8 mouse cellular contexts compared by ENCODE assay signal in genomic region chr3:133754911-133755259, GRCm38 (mm10).
A peak's percentile ranks its signal among the peaks of the same experiment; 100 is the strongest.
DNase-seq lines count a peak whose midpoint lies in the region; ATAC-seq and TF ChIP-seq lines count a peak whose summit lies in the region.

No protein-coding gene starts in this region.

- 3% methylated on average over 3 of the region's 3 CpGs for whole genome bisulfite sequencing in hindbrain, embryonic 12.5 days
- WGBS in midbrain, embryonic 12.5 days = 2% methylated on average over 3 of the region's 3 CpGs
- 12% methylated on average over 3 of the region's 3 CpGs for WGBS in stomach, embryonic 16.5 days

- in situ Hi-C loops in Patski (cut with MboI; ENCODE audit: low pct_unique_long_range_greater_than_20kb) = no loop called here

- H3K9ac ChIP-seq in hindbrain, embryonic 12.5 days = no peak overlapping the region
- H3K9ac ChIP-seq in midbrain, embryonic 12.5 days (replicated peaks) = no peak overlapping the region
- H3K9ac ChIP-seq in stomach, embryonic 16.5 days (ENCODE audit: low read length) = peak overlapping the region; percentile 39; the same call in 1 of the 2 replicates

- peak; percentile 18 for DNase-seq in adrenal gland, postnatal 14 days
- DNase-seq in adrenal gland, adult 18-20 months (ENCODE audit: low spot score in 2 of 2) = no peak
- peak; percentile 38 for DNase-seq in Patski (ENCODE audit: low read depth, low spot score)
- DNase-seq in fat pad, adult 2 months (ENCODE audit: extremely low read depth, low read depth, low spot score) = peak; percentile 40
- DNase-seq in layer of hippocampus, postnatal 25 days (ENCODE audit: extremely low spot score in 1 of 2, low spot score in 1 of 2) = peak; percentile 70 to 84

- H3K27me3 ChIP-seq in Patski = no peaks in the 10 kb centered on the region
- no peaks in the 10 kb centered on the region for H3K27me3 ChIP-seq in hindbrain, embryonic 12.5 days
- H3K27me3 ChIP-seq in midbrain, embryonic 12.5 days = no peaks in the 10 kb centered on the region
- no peaks in the 10 kb centered on the region for H3K27me3 ChIP-seq in stomach, embryonic 16.5 days (ENCODE audit: control insufficient read depth, insufficient read depth, low read length)

- H3K36me3 ChIP-seq in hindbrain, embryonic 12.5 days = no peaks in the 10 kb centered on the region
- no peaks in the 10 kb centered on the region for H3K36me3 ChIP-seq in midbrain, embryonic 12.5 days
- no peaks in the 10 kb centered on the region for H3K36me3 ChIP-seq in stomach, embryonic 16.5 days (ENCODE audit: control insufficient read depth, insufficient read depth, low read length)

- POLR2A ChIA-PET in Patski (lab: Charles Lee) = no interaction called here

- H3K4me1 ChIP-seq in hindbrain, embryonic 12.5 days = peaks cover 17% of the 10 kb centered on the region
- peaks cover 16% of the 10 kb centered on the region for H3K4me1 ChIP-seq in midbrain, embryonic 12.5 days
- H3K4me1 ChIP-seq in stomach, embryonic 16.5 days (ENCODE audit: control insufficient read depth, insufficient read depth, low read length) = peaks cover 21% of the 10 kb centered on the region

- H3K4me2 ChIP-seq in hindbrain, embryonic 12.5 days (replicated peaks) = peak overlapping the region; percentile 35
- H3K4me2 ChIP-seq in midbrain, embryonic 12.5 days (replicated peaks) = peak overlapping the region; percentile 22; the same call in 1 of the 2 replicates
- peak overlapping the region; percentile 38; the same call in 1 of the 2 replicates for H3K4me2 ChIP-seq in stomach, embryonic 16.5 days (ENCODE audit: low read depth, low read length)

- H3K4me3 ChIP-seq in hindbrain, embryonic 12.5 days = no peak overlapping the region
- H3K4me3 ChIP-seq in midbrain, embryonic 12.5 days = no peak overlapping the region
- no peak overlapping the region for H3K4me3 ChIP-seq in stomach, embryonic 16.5 days (replicated peaks; ENCODE audit: low read length)

- TF ChIP-seq CTCF in Patski (IDR thresholded peaks at IDR 0.05) = no peak

- ATAC-seq in Patski = peak; percentile 91
- ATAC-seq in hindbrain, embryonic 12.5 days (ENCODE audit: low FRiP score) = peak; percentile 85
- peak; percentile 82 for ATAC-seq in midbrain, embryonic 12.5 days (ENCODE audit: low FRiP score, low read depth)
- ATAC-seq in stomach, embryonic 16.5 days (ENCODE audit: insufficient read depth, low FRiP score) = no peak

- peak overlapping the region; percentile 57; the same call in 1 of the 2 replicates for H3K27ac ChIP-seq in hindbrain, embryonic 12.5 days
- peak overlapping the region; percentile 39; the same call in 1 of the 2 replicates for H3K27ac ChIP-seq in midbrain, embryonic 12.5 days (replicated peaks)
- H3K27ac ChIP-seq in stomach, embryonic 16.5 days (ENCODE audit: low read length) = peak overlapping the region; percentile 62

- CTCF ChIA-PET in Patski (lab: Charles Lee) = interaction anchor here (1.3 to 1.9 kb wide), 2 partner anchors 25 to 73 kb away, joined by 3 to 4 read pairs; no protein-coding TSS in a partner anchor

- H3K9me3 ChIP-seq in hindbrain, embryonic 12.5 days (replicated peaks) = no peaks in the 10 kb centered on the region
- H3K9me3 ChIP-seq in midbrain, embryonic 12.5 days = no peaks in the 10 kb centered on the region
- no peaks in the 10 kb centered on the region for H3K9me3 ChIP-seq in stomach, embryonic 16.5 days (replicated peaks; ENCODE audit: control insufficient read depth, low read length)

Comparison
In these comparisons a context has a peak if more than half of its experiments do, and no peak if none do; other contexts are left out.
1. DNase-seq: peak in adrenal gland, postnatal 14 days (single experiment), Patski (single experiment), fat pad, adult 2 months (single experiment) and layer of hippocampus, postnatal 25 days (2 of 2); none in adrenal gland, adult 18-20 months (0 of 2).
2. Peak in every context shown above with its lines, with median percentiles within 50 percentile points of each other: H3K27ac ChIP-seq and H3K4me2 ChIP-seq.